Mouse (Mus musculus) CH12.LX (cell line): ENCODE measurements around the gene Enpp7.

Experiments used
- CTCF ChIP-seq, 2 experiments: IDR thresholded peaks in 1 of 2; conservative IDR thresholded peaks in 1 of 2; 2 replicates each; pipeline ENCODE4 v1.5.1; 2011 to 2012; ENCODE audit warnings: low read depth in 2 of 2, low read length in 2 of 2, improper control_type of control experiment in 1 of 2, inconsistent platforms in 1 of 2, mild to moderate bottlenecking in 1 of 2, moderate library complexity in 1 of 2
- EP300 ChIP-seq: IDR thresholded peaks from 2 replicates; pipeline ENCODE4 v1.6.1; 2011; ENCODE audit warnings: low read length, improper control_type of control experiment
- HCFC1 ChIP-seq: IDR thresholded peaks from 2 replicates; pipeline ENCODE4 v1.6.1; 2012; ENCODE audit warnings: low read depth, mild to moderate bottlenecking, inconsistent platforms, low read length, improper control_type of control experiment
- IRF4 ChIP-seq: IDR thresholded peaks from 2 replicates; pipeline ENCODE4 v1.6.1; 2014; ENCODE audit warnings: low read depth, mild to moderate bottlenecking, inconsistent platforms, low read length, improper control_type of control experiment
- JUND ChIP-seq: conservative IDR thresholded peaks from 2 replicates; pipeline ENCODE4 v1.6.1; 2011; ENCODE audit warnings: low read depth, low read length, improper control_type of control experiment
- MAFK ChIP-seq: IDR thresholded peaks from 2 replicates; pipeline ENCODE4 v1.6.1; 2011; ENCODE audit warnings: low read length, improper control_type of control experiment; ENCODE audit not compliant: insufficient replicate concordance
- MAX ChIP-seq: IDR thresholded peaks from 2 replicates; pipeline ENCODE4 v1.6.1; 2011; ENCODE audit warnings: low read length, improper control_type of control experiment
- MYC ChIP-seq: IDR thresholded peaks from 2 replicates; pipeline ENCODE4 v1.6.1; 2011; ENCODE audit warnings: low read depth, mild to moderate bottlenecking, improper control_type of control experiment, low read length
- NRF1 ChIP-seq: IDR thresholded peaks from 2 replicates; pipeline ENCODE4 v1.6.1; 2014; ENCODE audit warnings: low read depth, mild to moderate bottlenecking, inconsistent platforms, low read length, improper control_type of control experiment, moderate library complexity
- POLR2A ChIP-seq: IDR thresholded peaks from 2 replicates; pipeline ENCODE4 v1.6.1; 2011; ENCODE audit warnings: low read depth, mild to moderate bottlenecking, improper control_type of control experiment, low read length
- TBP ChIP-seq: conservative IDR thresholded peaks from 2 replicates; pipeline ENCODE4 v1.6.1; 2011; ENCODE audit warnings: low read depth, low read length, improper control_type of control experiment
- TCF12 ChIP-seq: IDR thresholded peaks from 2 replicates; pipeline ENCODE4 v1.6.1; 2014; ENCODE audit warnings: low read depth, mild to moderate bottlenecking, inconsistent platforms, low read length, improper control_type of control experiment
- USF1 ChIP-seq: IDR thresholded peaks from 2 replicates; pipeline ENCODE4 v1.6.1; 2014; ENCODE audit warnings: low read depth, mild to moderate bottlenecking, inconsistent platforms, low read length, improper control_type of control experiment
- ZNF384 ChIP-seq: IDR thresholded peaks from 2 replicates; pipeline ENCODE4 v1.6.1; 2012; ENCODE audit warnings: low read depth, low read length, improper control_type of control experiment, inconsistent platforms

- TF ChIP-seq NRF1 (no peak), CTCF (conservative IDR thresholded peaks at IDR 0.05 in 1 of 2, IDR thresholded peaks at IDR 0.05 in 1 of 2; ENCODE audit: low read depth in 2 of 2, low read length in 2 of 2) (no peak), EP300 (no peak), TBP (no peak), MAFK (no peak), IRF4 (no peak), JUND (no peak), HCFC1 (no peak), TCF12 (no peak), POLR2A (no peak), USF1 (no peak), MAX (no peak), MYC (no peak), ZNF384 (peak; percentile 47)
These were observed 46.6 kb downstream of the Enpp7 start for GRCm38 (mm10) chr11:119034635-119035034.
